Mouse (Mus musculus) left cerebral cortex, adult 8-10 months (tissue): ENCODE data around the gene 1810049J17Rik. TPM values are rescaled to one million over a fixed set of nuclear protein-coding genes. Genes with fewer than 3 reads are reported as not detected.

ENCODE experiments used
- DNase-seq, 2 experiments: peaks; one replicate each; pipeline ENCODE4 v3.0.0; 2022; ENCODE audit warnings: low spot score in 2 of 2
- total RNA-seq, 4 experiments: library from RNA; stranded (reverse); gene quantifications; 2 replicates each; pipeline ENCODE4 v1.2.4; 2022

Gene 1810049J17Rik
- total RNA-seq, 4 experiments from 2014 or later, result 1.2 to 1.7 (median 1.6) TPM; not detected in 1

- no peak for DNase-seq
These were observed 11.0 kb downstream of the 1810049J17Rik start for GRCm38 (mm10) chr15:12310676-12311075.

GRCm38 (mm10) chr15:12308539-12308938 is 13.2 kb downstream of the 1810049J17Rik start:
- no peak for DNase-seq

GRCm38 (mm10) chr15:12307114-12307513 is 14.6 kb downstream of the 1810049J17Rik start:
- no peak for DNase-seq

DNA sequence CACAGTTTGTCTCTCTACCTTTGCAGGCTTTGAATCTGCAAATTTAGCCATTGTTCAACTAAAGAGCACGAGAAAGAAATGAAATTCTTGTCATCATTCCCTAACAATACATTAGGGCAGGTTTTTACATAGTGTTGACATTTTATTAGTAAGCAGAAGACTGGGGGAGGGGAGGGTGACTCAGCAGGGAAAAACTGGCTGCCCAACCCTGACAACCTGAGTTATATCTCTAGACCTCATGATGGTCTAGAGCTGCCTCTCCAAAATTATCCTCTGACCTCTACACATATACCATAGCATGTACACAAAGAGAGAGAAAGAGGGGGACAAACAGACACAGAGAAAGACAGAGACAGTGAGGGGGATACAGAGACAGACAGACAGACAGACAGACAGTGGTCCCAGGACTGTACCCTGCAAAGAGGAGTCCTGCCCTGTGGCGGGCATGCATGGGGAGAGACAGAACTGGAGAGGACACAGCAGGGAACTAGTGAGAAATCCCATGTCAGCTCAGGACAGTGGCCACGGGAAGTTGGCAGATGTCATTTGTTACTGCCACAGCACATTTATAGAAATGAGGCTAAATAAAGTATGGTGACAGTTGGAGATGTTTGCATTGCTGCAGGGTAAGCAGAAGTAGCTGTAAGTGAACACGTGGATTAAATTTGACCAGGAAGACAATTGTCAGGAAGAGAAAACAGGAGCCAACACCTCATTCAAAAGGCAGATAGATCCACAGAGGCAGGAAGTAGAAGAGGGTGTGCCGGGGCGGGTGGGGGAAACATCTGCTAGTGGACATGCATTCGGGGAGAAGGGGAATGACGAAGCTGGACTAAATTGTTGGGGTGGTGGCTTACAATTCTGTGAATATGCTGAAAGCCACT is 15.3 kb downstream of the 1810049J17Rik start:
- DNase-seq, result no peak

DNA sequence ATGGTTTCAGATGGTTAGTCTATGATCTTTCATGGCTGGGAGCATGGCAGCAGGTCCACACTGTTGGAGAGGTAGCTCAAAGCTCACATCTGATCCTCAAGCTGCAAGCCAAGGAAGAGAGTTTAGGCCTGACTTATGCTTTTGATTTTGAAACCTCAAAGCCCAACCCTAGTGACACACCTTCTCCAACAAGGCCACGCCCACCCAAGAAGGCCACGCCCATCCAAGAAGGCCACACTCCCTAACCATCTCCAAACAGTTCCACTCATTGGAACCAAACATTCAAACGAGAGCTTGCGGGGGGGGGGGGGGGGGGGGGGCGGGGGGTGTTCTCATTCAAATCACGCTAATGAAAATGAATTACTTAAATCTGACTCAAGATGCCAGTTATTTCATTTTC is 19.9 kb downstream of the 1810049J17Rik start:
- no peak for DNase-seq

DNA sequence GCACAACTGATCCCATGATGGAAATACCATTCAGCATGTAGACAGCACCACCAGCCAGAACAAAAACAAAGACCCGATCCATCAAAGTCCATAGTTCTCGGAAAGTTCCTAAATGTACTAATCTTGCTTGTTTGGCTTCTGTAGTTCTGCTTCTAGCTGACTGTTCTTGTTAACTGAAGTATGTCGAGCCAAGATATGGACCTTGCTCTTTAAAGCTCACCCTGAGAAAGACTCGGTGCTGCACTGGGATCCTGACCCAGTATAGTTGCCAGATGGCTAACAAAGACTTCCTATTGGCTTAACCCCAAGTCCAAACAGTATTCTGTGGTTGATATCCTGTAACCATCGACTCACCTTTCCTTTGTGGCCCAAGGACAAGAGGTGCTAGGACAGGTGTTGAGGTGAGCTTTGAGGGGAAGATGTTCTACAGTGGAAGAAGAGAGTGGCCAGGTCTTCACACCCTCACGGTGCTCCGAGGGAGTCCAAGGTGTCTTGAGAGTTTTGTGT is 23.4 kb downstream of the 1810049J17Rik start:
- DNase-seq, result no peak

- no peak for DNase-seq
These were observed 25.5 kb downstream of the 1810049J17Rik start for GRCm38 (mm10) chr15:12296228-12296627.

GRCm38 (mm10) chr15:12291757-12292156 is 29.9 kb downstream of the 1810049J17Rik start:
- no peak for DNase-seq

DNA sequence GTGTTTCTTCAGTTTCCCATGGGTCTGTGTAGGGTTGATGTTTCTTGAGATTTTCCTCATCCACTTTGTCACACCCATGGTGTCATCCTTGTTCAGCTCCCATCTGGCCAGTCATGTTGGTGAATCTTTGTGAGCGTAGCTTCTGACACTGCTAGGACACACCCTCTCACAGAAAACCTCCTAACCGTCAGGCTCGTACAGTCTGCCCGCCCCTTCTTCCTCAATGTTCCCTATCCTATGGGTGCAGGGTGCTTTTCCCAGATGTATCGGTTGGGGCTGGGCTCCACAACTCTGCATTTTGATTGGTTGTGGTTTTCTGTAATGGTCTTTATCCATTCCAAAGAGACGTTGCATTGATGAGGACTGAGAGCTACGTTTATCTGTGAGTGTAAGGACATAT is 31.4 kb downstream of the 1810049J17Rik start:
- DNase-seq, result no peak

DNA sequence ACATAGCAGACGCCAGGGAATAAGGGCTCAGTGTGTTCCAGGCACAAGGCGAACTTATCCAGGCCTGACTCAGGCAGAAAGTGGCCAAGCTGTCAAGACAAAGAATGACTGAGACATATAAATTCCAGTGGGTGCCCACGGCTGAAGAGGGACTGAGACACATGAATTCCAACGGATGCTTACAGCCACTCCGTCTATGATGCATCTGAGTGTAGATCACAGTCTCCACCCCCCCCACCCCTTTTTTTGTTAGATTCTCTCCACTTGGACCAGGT is 36.2 kb downstream of the 1810049J17Rik start:
- DNase-seq, result no peak

DNA sequence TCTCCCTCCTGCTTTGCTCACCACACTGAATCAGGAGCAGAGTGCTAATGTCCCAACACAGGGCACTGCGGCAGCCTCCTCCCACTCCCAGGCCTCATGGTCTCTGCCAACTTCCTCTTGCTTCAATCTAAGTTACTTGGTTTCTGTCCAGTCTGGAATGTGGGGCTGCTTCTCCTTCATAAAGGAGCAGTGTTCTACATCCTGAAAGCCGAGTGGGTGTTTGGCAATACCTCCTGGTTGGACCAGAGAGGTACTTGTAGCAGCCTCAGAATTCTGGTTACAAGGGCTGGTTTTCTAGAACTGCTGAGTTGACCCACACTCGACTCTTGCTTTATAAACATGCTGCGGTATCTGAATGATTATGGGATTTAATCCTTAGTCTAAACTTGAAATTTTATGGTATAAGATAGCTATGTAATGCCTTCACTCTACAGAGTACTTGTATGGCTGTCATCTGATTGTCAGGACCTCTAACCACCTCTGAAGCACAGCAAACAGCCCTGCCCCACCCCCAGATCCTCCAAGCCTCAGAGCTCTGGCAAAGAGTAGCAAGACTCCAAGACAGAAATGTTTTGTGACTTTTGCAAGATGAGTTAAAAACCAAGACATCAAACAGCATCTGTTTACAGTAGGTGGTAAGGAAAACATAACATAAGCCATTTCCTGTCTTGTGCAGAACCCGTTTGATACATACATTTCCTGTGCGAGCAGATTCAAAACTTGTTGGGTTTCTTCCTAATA is 36.7 kb downstream of the 1810049J17Rik start:
- DNase-seq, result peak in 1 of 2 experiments; percentile 35

DNA sequence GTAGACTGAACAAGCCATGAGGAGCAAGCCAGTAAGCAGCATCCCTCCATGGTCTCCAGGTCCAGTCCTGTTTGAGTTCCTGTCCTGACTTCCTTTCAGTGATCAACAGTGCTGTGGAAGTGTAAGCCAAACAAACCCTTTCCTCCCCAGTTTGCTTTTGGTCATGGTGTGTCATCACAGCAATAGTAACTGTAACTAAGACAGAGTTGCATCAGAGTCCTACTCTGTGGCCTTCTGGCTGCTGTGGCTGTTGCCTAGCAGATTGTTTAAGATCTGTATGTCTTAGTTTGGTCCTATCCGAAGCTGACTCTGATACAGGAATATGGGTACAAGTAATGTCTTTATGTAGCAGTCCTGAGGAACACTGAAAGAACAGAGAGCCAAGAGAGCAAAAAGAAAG is 41.9 kb downstream of the 1810049J17Rik start:
- no peak for DNase-seq

- DNase-seq, result no peak
These were observed 46.5 kb downstream of the 1810049J17Rik start for GRCm38 (mm10) chr15:12275091-12275623.

DNA sequence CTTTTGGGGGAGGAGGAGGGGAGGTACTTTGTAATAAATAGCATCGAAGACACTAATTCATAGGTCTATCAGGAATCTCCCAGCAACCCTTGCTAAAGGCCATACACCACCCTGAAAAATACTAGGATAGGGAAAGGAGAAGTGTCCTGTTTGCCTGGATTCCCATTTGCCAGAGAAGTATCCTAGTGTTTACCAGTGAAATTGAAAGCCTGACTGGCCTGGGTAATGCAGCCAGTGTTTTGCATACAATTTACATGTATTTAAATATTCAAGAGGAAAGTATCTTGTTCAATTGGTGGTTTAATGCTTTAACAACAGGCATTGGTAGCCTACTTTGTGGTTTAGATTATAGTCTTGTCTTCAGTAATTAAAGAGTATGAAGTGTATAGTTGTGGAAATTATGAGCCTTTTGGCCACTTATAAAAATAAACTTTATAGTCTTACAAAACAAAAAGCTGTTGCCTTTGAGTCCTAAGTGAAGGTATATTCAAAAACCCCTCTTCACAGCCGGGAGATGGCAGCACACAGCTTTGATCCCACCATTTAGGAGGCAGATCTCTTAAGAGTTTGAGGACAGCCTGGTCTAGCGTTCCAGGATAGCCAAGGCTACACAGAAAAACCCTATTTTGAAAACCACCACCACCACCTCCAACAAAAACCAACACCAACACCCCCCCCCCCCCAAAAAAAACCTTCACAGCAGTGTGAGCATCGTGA is 47.5 kb downstream of the 1810049J17Rik start:
- DNase-seq, result no peak

- no peak for DNase-seq
These were observed 48.2 kb downstream of the 1810049J17Rik start for GRCm38 (mm10) chr15:12273325-12274052.

Other genes with a start within 250 kb of the 1810049J17Rik start
- 100 to 1,000 TPM; 287 to 318 (median 316) TPM for gene Zfr, start 204.1 kb downstream of the 1810049J17Rik start, total RNA-seq
- 10 to 100 TPM; 42.9 to 47.1 (median 44.7) TPM for gene Mtmr12, start 116.9 kb downstream of the 1810049J17Rik start, total RNA-seq
- gene Golph3, start 449 bp downstream of the 1810049J17Rik start, total RNA-seq, result 10 to 100 TPM; 79.2 to 88.1 (median 83.0) TPM